Mouse (Mus musculus): ENCODE measurements at regions not wholly inside any gene's neighbourhood (a gene's known extent, or its start where the extent isn't known, plus 50 kb on each side); places are given as distances from the start of the nearest gene placed in this dataset.

GRCm38 (mm10) chr10:125586489-125587147 lies 197.4 kb upstream of the Slc16a7 start:
- H3K9ac ChIP-seq (ENCODE audit: low read length): no peak overlapping the region

DNA sequence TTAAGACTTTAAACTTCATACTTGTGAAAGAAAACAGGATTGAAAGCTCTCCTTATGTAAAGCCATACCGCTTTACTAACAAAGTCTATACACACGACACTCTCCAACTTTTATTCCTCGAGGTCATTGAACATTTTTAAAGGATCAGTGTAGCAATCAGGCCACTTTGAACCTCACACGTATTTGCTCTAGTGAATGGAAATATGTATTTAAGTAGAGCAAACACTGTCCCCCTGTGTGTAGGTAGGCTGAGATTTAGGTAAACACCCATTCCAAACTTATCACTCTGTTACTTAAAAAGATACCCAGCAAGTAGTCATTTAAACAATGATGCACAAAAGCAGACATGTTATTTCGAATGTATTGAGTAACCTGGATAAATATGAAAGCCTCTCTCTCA lies 203.7 kb upstream of the Slc16a7 start:
- WGBS: 62% methylated on average over 5 of the region's 5 CpGs
- H3K9ac ChIP-seq (ENCODE audit: low read length): no peak overlapping the region
- no peaks in the 10 kb centered on the region for H3K27me3 ChIP-seq (ENCODE audit: control insufficient read depth, insufficient read depth, low read length)
- no peaks in the 10 kb centered on the region for H3K36me3 ChIP-seq (ENCODE audit: control insufficient read depth, insufficient read depth, low read length)
- H3K27ac ChIP-seq (ENCODE audit: low read length): no peak overlapping the region
- H3K4me2 ChIP-seq (ENCODE audit: low read depth, low read length): no peak overlapping the region
- H3K4me1 ChIP-seq (ENCODE audit: control insufficient read depth, insufficient read depth, low read length): no peaks in the 10 kb centered on the region
- H3K4me3 ChIP-seq (replicated peaks; ENCODE audit: low read length): no peak overlapping the region
- no peaks in the 10 kb centered on the region for H3K9me3 ChIP-seq (replicated peaks; ENCODE audit: control insufficient read depth, low read length)
- peak; percentile 47; the same call in 1 of the 2 replicates for ATAC-seq (ENCODE audit: insufficient read depth, low FRiP score)

More at GRCm38 (mm10) chr10:125586489-125587147, 197.4 kb upstream of the Slc16a7 start:
- Histone ChIP-seq H3K4me2 (ENCODE audit: low read depth, low read length) (no peak overlapping the region), H3K4me1 (ENCODE audit: control insufficient read depth, insufficient read depth, low read length) (no peaks in the 10 kb centered on the region), H3K27me3 (ENCODE audit: control insufficient read depth, insufficient read depth, low read length) (no peaks in the 10 kb centered on the region), H3K9me3 (replicated peaks; ENCODE audit: control insufficient read depth, low read length) (no peaks in the 10 kb centered on the region), H3K36me3 (ENCODE audit: control insufficient read depth, insufficient read depth, low read length) (no peaks in the 10 kb centered on the region), H3K27ac (ENCODE audit: low read length) (no peak overlapping the region), H3K4me3 (replicated peaks; ENCODE audit: low read length) (no peak overlapping the region)
- WGBS: 67% methylated on average over 7 of the region's 7 CpGs
- ATAC-seq (ENCODE audit: insufficient read depth, low FRiP score): no peak

DNA sequence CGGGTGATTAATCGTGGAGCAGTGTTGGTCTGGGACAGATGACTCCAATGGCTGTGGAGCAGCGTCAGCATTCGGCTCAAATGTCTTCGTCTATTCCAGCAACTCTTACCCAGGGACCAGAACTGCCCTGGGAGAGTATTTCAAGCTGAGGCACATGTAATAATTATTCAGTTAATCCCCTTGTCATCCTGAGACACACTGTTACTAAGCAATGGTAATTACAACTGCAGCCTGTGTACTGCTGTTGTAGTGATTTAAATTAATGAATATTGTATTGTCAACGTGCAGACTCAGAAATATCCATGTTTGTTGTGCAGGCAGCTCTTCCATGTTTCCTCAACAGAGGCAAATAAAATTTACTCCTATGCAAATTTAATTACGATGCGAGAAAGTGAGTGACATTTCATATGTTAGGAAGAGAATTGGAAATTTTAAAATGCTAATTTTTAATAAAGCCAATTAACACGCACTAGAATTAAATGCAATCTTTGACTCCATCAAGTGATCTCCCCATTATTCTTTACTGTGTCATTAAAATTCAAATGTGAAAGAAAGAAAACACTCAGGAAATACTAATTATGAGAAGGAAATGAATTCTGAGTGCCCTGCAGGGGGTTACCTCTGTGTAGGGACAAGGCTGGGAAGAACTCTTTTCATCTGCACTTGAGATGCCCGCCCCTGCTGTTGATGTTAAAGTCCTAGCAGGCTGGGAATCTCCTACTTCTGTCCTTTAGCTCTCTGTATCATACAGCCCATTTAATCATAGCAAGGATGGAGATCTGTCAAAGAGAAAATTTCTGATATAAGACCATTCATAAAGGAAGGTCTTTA lies 218.7 kb upstream of the Slc16a7 start:
- H3K4me2 ChIP-seq (ENCODE audit: low read depth, low read length): no peak overlapping the region
- no peak for ATAC-seq (ENCODE audit: insufficient read depth, low FRiP score)
- H3K4me1 ChIP-seq (ENCODE audit: control insufficient read depth, insufficient read depth, low read length): no peaks in the 10 kb centered on the region
- no peaks in the 10 kb centered on the region for H3K9me3 ChIP-seq (replicated peaks; ENCODE audit: control insufficient read depth, low read length)
- no peak overlapping the region for H3K27ac ChIP-seq (ENCODE audit: low read length)
- no peak overlapping the region for H3K9ac ChIP-seq (ENCODE audit: low read length)
- no peaks in the 10 kb centered on the region for H3K27me3 ChIP-seq (ENCODE audit: control insufficient read depth, insufficient read depth, low read length)
- H3K36me3 ChIP-seq (ENCODE audit: control insufficient read depth, insufficient read depth, low read length): no peaks in the 10 kb centered on the region
- H3K4me3 ChIP-seq (replicated peaks; ENCODE audit: low read length): no peak overlapping the region
- 71% methylated on average over 10 of the region's 10 CpGs for WGBS

GRCm38 (mm10) chr10:125610353-125610752 lies 221.1 kb upstream of the Slc16a7 start:
- H3K9me3 ChIP-seq (replicated peaks; ENCODE audit: control insufficient read depth, low read length): no peaks in the 10 kb centered on the region
- H3K27ac ChIP-seq (ENCODE audit: low read length): no peak overlapping the region
- H3K27me3 ChIP-seq (ENCODE audit: control insufficient read depth, insufficient read depth, low read length): no peaks in the 10 kb centered on the region
- WGBS: 71% methylated on average over 5 of the region's 5 CpGs
- no peaks in the 10 kb centered on the region for H3K4me1 ChIP-seq (ENCODE audit: control insufficient read depth, insufficient read depth, low read length)
- no peak overlapping the region for H3K4me2 ChIP-seq (ENCODE audit: low read depth, low read length)
- no peaks in the 10 kb centered on the region for H3K36me3 ChIP-seq (ENCODE audit: control insufficient read depth, insufficient read depth, low read length)
- ATAC-seq (ENCODE audit: insufficient read depth, low FRiP score): no peak
- no peak overlapping the region for H3K4me3 ChIP-seq (replicated peaks; ENCODE audit: low read length)
- no peak overlapping the region for H3K9ac ChIP-seq (ENCODE audit: low read length)

DNA sequence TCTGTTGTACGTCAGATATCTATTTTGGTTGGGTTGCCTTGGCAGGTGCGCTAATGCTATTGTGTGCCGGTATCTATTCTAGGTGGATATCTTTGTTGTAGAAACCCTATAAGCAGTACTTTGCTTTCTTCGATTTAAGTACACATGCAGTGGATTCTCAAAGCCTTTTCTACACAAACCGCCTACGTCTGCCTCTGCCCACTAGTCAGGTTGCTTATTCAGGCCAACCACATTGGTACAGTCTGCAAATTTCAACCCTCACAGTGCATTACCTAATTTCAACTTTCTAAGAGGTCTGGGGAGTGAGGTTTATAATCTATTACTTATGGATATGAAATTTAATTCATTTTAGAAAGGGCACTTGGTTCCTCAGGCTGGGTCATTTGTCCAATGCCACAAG lies 223.5 kb upstream of the Slc16a7 start:
- Histone ChIP-seq H3K4me3 (replicated peaks; ENCODE audit: low read length) (no peak overlapping the region), H3K27me3 (ENCODE audit: control insufficient read depth, insufficient read depth, low read length) (no peaks in the 10 kb centered on the region), H3K27ac (ENCODE audit: low read length) (no peak overlapping the region), H3K9me3 (replicated peaks; ENCODE audit: control insufficient read depth, low read length) (no peaks in the 10 kb centered on the region), H3K4me1 (ENCODE audit: control insufficient read depth, insufficient read depth, low read length) (no peaks in the 10 kb centered on the region), H3K4me2 (ENCODE audit: low read depth, low read length) (no peak overlapping the region), H3K36me3 (ENCODE audit: control insufficient read depth, insufficient read depth, low read length) (no peaks in the 10 kb centered on the region), H3K9ac (ENCODE audit: low read length) (no peak overlapping the region)
- WGBS: 95% methylated on average over 6 of the region's 6 CpGs
- ATAC-seq (ENCODE audit: insufficient read depth, low FRiP score): no peak

DNA sequence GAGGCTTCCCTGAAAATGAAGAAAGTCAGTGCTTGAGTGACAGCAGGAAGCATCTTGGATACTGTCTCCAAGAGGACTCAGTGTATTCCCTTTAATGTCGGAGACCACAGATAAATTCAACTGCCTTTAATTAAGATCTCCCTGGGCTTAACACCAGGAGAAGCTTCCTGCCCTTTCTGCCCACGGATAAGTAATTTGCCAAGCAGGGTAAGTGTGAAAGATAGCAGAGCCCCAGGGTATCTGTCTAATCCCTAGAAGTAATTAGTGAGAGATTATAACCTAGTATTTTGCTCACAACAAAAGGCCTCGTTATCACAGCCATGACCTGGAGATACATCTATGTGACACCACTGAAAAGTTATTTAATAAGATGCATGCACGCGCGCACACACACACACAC lies 232.1 kb upstream of the Slc16a7 start:
- no peaks in the 10 kb centered on the region for H3K4me1 ChIP-seq (ENCODE audit: control insufficient read depth, insufficient read depth, low read length)
- no peak overlapping the region for H3K4me3 ChIP-seq (replicated peaks; ENCODE audit: low read length)
- WGBS: 72% methylated on average over 6 of the region's 6 CpGs
- no peak overlapping the region for H3K9ac ChIP-seq (ENCODE audit: low read length)
- no peaks in the 10 kb centered on the region for H3K36me3 ChIP-seq (ENCODE audit: control insufficient read depth, insufficient read depth, low read length)
- no peaks in the 10 kb centered on the region for H3K27me3 ChIP-seq (ENCODE audit: control insufficient read depth, insufficient read depth, low read length)
- H3K4me2 ChIP-seq (ENCODE audit: low read depth, low read length): no peak overlapping the region
- H3K27ac ChIP-seq (ENCODE audit: low read length): no peak overlapping the region
- H3K9me3 ChIP-seq (replicated peaks; ENCODE audit: control insufficient read depth, low read length): no peaks in the 10 kb centered on the region
- ATAC-seq (ENCODE audit: insufficient read depth, low FRiP score): no peak

DNA sequence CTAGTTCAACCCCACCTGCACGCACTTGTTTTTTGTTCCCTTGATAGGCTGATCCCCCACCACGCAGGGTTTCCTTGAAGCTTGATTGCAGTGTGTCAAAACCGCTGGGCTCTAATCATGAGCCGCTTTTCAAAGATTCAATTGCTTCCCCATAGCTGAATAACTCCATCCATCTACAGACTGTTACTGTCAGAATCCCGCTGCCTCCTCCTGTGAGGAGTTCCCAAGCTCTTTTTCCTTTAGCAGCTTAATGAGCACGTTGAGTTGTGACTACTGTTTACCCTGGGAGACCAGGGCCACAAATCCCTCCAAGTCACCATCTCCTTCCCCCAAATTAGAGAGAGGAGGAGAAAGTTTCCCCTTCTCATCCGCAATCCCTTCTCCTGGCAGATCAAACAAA lies 234.6 kb upstream of the Slc16a7 start:
- ATAC-seq (ENCODE audit: insufficient read depth, low FRiP score): no peak
- Histone ChIP-seq H3K4me1 (ENCODE audit: control insufficient read depth, insufficient read depth, low read length) (no peaks in the 10 kb centered on the region), H3K4me3 (replicated peaks; ENCODE audit: low read length) (no peak overlapping the region), H3K9ac (ENCODE audit: low read length) (no peak overlapping the region), H3K36me3 (ENCODE audit: control insufficient read depth, insufficient read depth, low read length) (no peaks in the 10 kb centered on the region), H3K27ac (ENCODE audit: low read length) (no peak overlapping the region), H3K9me3 (replicated peaks; ENCODE audit: control insufficient read depth, low read length) (no peaks in the 10 kb centered on the region), H3K4me2 (ENCODE audit: low read depth, low read length) (no peak overlapping the region), H3K27me3 (ENCODE audit: control insufficient read depth, insufficient read depth, low read length) (no peaks in the 10 kb centered on the region)
- 40% methylated on average over 7 of the region's 7 CpGs for WGBS

- H3K36me3 ChIP-seq (ENCODE audit: control insufficient read depth, insufficient read depth, low read length): no peaks in the 10 kb centered on the region
- no peak overlapping the region for H3K27ac ChIP-seq (ENCODE audit: low read length)
- no peaks in the 10 kb centered on the region for H3K4me1 ChIP-seq (ENCODE audit: control insufficient read depth, insufficient read depth, low read length)
- no peaks in the 10 kb centered on the region for H3K27me3 ChIP-seq (ENCODE audit: control insufficient read depth, insufficient read depth, low read length)
- no peak overlapping the region for H3K9ac ChIP-seq (ENCODE audit: low read length)
- no peak overlapping the region for H3K4me3 ChIP-seq (replicated peaks; ENCODE audit: low read length)
- H3K9me3 ChIP-seq (replicated peaks; ENCODE audit: control insufficient read depth, low read length): no peaks in the 10 kb centered on the region; the same call in 1 of the 2 replicates
- ATAC-seq (ENCODE audit: insufficient read depth, low FRiP score): no peak
- WGBS: 89% methylated on average over 4 of the region's 4 CpGs
- H3K4me2 ChIP-seq (ENCODE audit: low read depth, low read length): no peak overlapping the region
These were observed 278.6 kb upstream of the Slc16a7 start for GRCm38 (mm10) chr10:125667906-125668305.

DNA sequence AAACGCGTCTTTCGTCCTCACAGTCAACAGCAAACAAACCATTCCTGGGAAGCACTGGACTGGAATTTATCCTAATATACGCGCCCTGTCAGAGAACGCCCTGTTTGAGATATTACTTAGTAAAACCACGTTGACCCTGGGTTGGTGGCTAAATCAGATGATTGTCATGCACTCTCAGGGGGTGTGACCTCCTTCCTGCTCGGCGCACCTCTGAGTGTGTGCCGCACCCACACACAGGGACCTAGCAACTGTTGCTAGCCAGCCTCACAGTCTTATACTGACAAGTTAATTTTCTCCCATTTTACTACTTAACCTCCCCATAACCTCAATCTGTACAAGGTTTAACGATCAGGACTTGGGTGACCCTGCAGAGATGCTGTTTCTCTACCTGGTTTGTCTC lies 284.4 kb upstream of the Slc16a7 start:
- no peak overlapping the region for H3K4me2 ChIP-seq (ENCODE audit: low read depth, low read length)
- H3K27me3 ChIP-seq (ENCODE audit: control insufficient read depth, insufficient read depth, low read length): no peaks in the 10 kb centered on the region
- peak; percentile 66; the same call in 1 of the 2 replicates for ATAC-seq (ENCODE audit: insufficient read depth, low FRiP score)
- no peaks in the 10 kb centered on the region for H3K36me3 ChIP-seq (ENCODE audit: control insufficient read depth, insufficient read depth, low read length)
- H3K4me3 ChIP-seq (replicated peaks; ENCODE audit: low read length): no peak overlapping the region
- no peak overlapping the region for H3K9ac ChIP-seq (ENCODE audit: low read length)
- H3K9me3 ChIP-seq (replicated peaks; ENCODE audit: control insufficient read depth, low read length): no peaks in the 10 kb centered on the region; the same call in 1 of the 2 replicates
- H3K4me1 ChIP-seq (ENCODE audit: control insufficient read depth, insufficient read depth, low read length): no peaks in the 10 kb centered on the region
- H3K27ac ChIP-seq (ENCODE audit: low read length): no peak overlapping the region
- 36% methylated on average over 11 of the region's 11 CpGs for WGBS

Data from stomach, embryonic 16.5 days (tissue).